Mouse (Mus musculus) lung, postnatal 0 days (tissue): ENCODE results near the gene Skp1a. TPM values are rescaled to one million over a fixed set of nuclear protein-coding genes. Genes with fewer than 3 reads are reported as not detected.

Experiments
- ATAC-seq: fragments of 200-750 bp; cut with Nextera tagmentation; 2 replicates; pipeline ENCODE4 v1.8.0; 2017; ENCODE audit warnings: moderate library complexity
- DNase-seq: peaks from one replicate; pipeline ENCODE4 v3.0.0-alpha.2; 2016; ENCODE audit warnings: low spot score
- H3K27ac ChIP-seq: fragments of 300-500 bp; sonication (generic); 2 replicates; pipeline ENCODE4 v1.5.1; 2014; ENCODE audit warnings: antibody characterized with exemption, mild to moderate bottlenecking, low read length, mixed read lengths
- H3K27me3 ChIP-seq: fragments of 300-500 bp; sonication (generic); replicated peaks from 2 replicates; pipeline ENCODE4 v1.6.1; 2014; ENCODE audit warnings: low read length, mixed read lengths; ENCODE audit not compliant: insufficient read depth
- H3K36me3 ChIP-seq: fragments of 300-500 bp; sonication (generic); 2 replicates; pipeline ENCODE4 v1.6.1; 2014; ENCODE audit warnings: low read length, mixed read lengths; ENCODE audit not compliant: insufficient read depth
- H3K4me1 ChIP-seq: fragments of 300-500 bp; sonication (generic); 2 replicates; pipeline ENCODE4 v1.6.1; 2014; ENCODE audit warnings: antibody characterized with exemption, low read depth, low read length, mixed read lengths; ENCODE audit not compliant: insufficient read depth
- H3K4me2 ChIP-seq: fragments of 300-500 bp; sonication (generic); replicated peaks from 2 replicates; pipeline ENCODE4 v1.6.1; 2014; ENCODE audit warnings: low read depth, mild to moderate bottlenecking, low read length, moderate library complexity, mixed read lengths
- H3K4me3 ChIP-seq: fragments of 300-500 bp; sonication (generic); 2 replicates; pipeline ENCODE4 v1.5.1; 2014; ENCODE audit warnings: low read depth, low read length
- H3K9ac ChIP-seq: fragments of 300-500 bp; sonication (generic); replicated peaks from 2 replicates; pipeline ENCODE4 v1.6.1; 2014; ENCODE audit warnings: low read depth, mild to moderate bottlenecking
- H3K9me3 ChIP-seq: fragments of 300-500 bp; sonication (generic); 2 replicates; pipeline ENCODE4 v1.6.1; 2016; ENCODE audit warnings: low read length, mixed read lengths
- CTCF ChIP-seq: IDR thresholded peaks from 2 replicates; pipeline ENCODE4 v1.5.1; 2016; ENCODE audit warnings: antibody characterized with exemption, mild to moderate bottlenecking
- EP300 ChIP-seq: IDR thresholded peaks from 2 replicates; pipeline ENCODE4 v1.6.1; 2016; ENCODE audit warnings: antibody characterized with exemption, mild to moderate bottlenecking, control low read depth
- WGBS: fragments of 180-500 bp; shearing (Covaris S2); extraction: QIAGEN DNeasy Blood & Tissue Kit; methylation state at CpG from one replicate; pipeline ENCODE4 v1.1.7; 2014; 5-methylcytosine and 5-hydroxymethylcytosine counted together
- polyA plus RNA-seq: library from polyadenylated mRNA; unstranded; fragments of >200 nt; fragmentation: Nextera tagmentation; extraction: Ambion mirVana; gene quantifications from 2 replicates; pipeline ENCODE4 v1.2.1, GENCODE M21; 2015

Gene Skp1a
- polyA plus RNA-seq, 1 experiment from 2014 or later: 552 TPM

DNA sequence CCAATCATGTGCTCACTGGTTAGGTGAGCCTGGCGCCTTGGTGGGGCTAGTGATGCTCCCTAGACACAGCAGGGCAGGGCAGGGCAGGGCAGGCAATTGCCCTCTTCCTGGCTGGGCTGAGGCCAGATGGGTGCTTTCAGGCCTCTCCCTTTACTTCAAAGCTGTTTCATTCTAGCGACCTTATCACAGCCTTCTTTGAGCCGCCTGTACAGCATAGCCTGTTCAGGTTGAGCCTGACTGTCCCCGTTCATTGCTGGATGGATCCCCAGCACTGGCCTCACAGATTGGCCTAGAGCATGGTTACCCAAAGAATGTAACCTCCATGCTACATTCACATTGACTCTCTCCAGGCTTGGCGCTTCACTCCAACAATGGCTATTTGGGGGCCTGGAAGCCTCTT, 1.1 kb upstream of the Skp1a start:
- DNase-seq: no peak
- no peaks in the 10 kb centered on the region for H3K27me3 ChIP-seq
- 0 out of 2 replicates have a peak overlapping the region, but pooled peaks have one; percentile 99 for H3K27ac ChIP-seq
- H3K36me3 ChIP-seq: no peaks in the 10 kb centered on the region
- H3K9me3 ChIP-seq: no peaks in the 10 kb centered on the region
- no peak overlapping the region for H3K4me3 ChIP-seq
- H3K4me1 ChIP-seq: peaks cover 20% of the 10 kb centered on the region; the same call in 1 of the 2 replicates
- ATAC-seq: no peak
- H3K9ac ChIP-seq: no peak overlapping the region
- whole genome bisulfite sequencing: 49% methylated on average over 5 of the region's 5 CpGs
- peak overlapping the region; percentile 76; the same call in 1 of the 2 replicates for H3K4me2 ChIP-seq
- TF ChIP-seq CTCF: no peak

DNA sequence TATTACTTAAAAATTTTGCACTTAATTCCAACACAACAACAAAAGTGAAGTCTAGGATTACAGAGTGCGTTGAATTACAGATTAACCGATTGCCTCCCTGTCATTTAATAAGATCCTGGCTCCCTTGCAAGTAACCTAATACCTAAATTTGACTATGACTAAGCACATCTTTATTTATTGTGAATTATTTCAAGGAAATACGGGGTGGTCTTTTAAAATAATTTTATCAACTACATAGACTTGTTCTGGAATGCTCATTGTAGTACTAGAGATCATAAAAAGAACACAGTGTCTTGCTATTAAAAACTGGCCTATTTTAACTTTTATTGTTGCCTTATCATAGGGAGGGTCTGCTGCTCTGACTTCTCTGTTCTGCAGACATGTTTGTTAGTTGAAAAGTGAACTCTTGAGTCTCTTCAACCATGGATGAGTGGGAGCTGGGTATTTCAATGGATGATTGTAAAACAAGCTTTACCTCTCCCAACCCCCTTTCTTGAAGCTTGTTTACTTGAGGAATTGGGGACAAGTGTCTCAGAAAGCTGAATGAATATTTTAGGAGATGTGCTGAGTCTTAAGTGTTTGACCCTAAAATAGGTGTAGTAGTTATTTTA, 1.4 kb downstream of the Skp1a start:
- TF ChIP-seq CTCF (no peak), EP300 (no peak)
- ATAC-seq: no peak
- DNase-seq: no peak
- H3K4me3 ChIP-seq: peak overlapping the region; percentile 99
- H3K27ac ChIP-seq: no peak overlapping the region
- peak overlapping the region; percentile 100; the same call in 1 of the 2 replicates for H3K9ac ChIP-seq
- no peaks in the 10 kb centered on the region for H3K27me3 ChIP-seq
- WGBS: 15% methylated on average over 3 of the region's 3 CpGs
- H3K4me2 ChIP-seq: peak overlapping the region; percentile 76
- peaks cover 20% of the 10 kb centered on the region; the same call in 1 of the 2 replicates for H3K4me1 ChIP-seq
- H3K9me3 ChIP-seq: no peaks in the 10 kb centered on the region
- 0 out of 2 replicates have a peak, but pooled peaks cover 4% of the 10 kb centered on the region for H3K36me3 ChIP-seq

DNA sequence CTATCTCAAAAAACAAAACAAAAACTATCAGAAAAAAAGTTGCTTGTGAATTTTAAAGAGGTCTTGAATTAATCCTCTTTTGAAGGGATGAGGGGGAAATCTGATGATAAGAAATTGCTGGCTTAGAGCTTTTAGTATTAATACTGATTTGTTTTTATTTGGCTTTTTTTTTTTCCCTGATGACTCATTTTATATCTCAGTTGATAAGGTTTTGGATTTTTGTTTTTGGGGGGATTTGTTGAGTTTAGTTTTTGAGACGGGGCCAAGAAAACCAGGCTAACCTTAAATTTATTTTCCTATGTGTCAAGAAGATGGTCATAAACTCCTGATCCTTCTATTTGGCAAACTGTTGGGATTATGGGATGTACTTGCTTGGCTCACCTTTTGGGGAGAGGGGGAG, 2.1 kb downstream of the Skp1a start:
- Histone ChIP-seq H3K9ac (no peak overlapping the region), H3K4me1 (peaks cover 20% of the 10 kb centered on the region; the same call in 1 of the 2 replicates), H3K27me3 (no peaks in the 10 kb centered on the region), H3K4me3 (no peak overlapping the region), H3K27ac (no peak overlapping the region; the same call in 1 of the 2 replicates), H3K9me3 (no peaks in the 10 kb centered on the region), H3K36me3 (0 out of 2 replicates have a peak, but pooled peaks cover 4% of the 10 kb centered on the region), H3K4me2 (peak overlapping the region; percentile 76)
- ATAC-seq (no peak), DNase-seq (no peak)
- TF ChIP-seq EP300: no peak
- no peak for TF ChIP-seq CTCF
- 70% methylated on average over 1 of the region's 1 CpGs for WGBS

DNA sequence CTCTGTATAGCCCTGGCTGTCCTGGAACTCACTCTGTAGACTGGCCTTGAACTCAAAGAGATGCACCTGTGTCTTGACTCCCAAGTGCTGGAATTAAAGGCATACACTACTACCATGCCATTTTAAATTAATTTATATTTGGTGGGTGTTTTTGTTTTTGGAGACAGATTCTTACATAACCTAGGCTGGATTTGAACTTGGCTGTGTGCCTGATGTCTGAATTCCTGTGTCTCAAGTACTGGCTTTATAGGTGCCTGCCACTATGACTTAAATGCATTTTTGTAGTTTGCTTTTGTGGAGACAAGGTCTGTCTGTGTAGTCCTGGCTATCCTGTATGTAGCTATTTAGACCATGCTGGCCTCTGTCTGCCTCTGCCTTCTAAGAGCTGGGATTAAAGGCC, 2.7 kb downstream of the Skp1a start:
- H3K27me3 ChIP-seq: no peaks in the 10 kb centered on the region
- H3K4me1 ChIP-seq: peaks cover 20% of the 10 kb centered on the region; the same call in 1 of the 2 replicates
- no peaks in the 10 kb centered on the region for H3K9me3 ChIP-seq
- no peak overlapping the region for H3K9ac ChIP-seq
- TF ChIP-seq CTCF: no peak
- TF ChIP-seq EP300: no peak
- no peak overlapping the region for H3K4me3 ChIP-seq
- 0 out of 2 replicates have a peak, but pooled peaks cover 4% of the 10 kb centered on the region for H3K36me3 ChIP-seq
- 0 out of 2 replicates have a peak overlapping the region, but pooled peaks have one; percentile 6 for H3K27ac ChIP-seq
- no peak overlapping the region for H3K4me2 ChIP-seq
- ATAC-seq (no peak), DNase-seq (no peak)

DNA sequence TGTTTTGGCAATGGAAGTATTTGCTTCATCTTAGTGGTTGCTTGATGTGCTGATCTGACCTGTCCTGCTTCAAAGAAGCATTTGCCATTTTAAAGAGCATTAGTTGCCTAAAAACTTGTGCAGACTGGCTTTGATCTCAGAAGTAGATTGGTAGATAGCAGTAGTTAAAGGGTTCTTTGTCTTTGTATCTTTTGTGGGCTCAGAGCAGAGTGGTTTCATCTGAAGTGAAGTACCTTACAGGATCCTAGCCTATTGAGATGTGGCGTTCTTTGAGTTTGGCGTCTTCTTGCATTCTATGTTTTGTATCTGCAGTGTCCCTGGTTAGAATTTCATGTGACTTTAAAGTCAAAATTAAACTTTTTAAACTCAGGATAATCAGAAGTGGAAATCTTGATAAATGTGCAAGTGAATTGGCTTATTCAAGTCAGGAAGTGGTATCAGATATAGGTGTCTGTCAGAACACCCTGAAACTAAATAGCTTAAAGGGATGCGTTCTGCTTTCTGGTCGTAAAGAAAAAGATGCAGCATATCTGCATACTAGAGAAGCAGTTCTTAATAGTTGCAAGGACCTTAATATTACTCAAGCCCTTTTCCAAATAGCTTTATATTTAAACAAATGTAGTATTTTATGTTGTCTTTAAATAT, 9.2 kb downstream of the Skp1a start:
- Histone ChIP-seq H3K36me3 (peaks cover 15% of the 10 kb centered on the region; the same call in 1 of the 2 replicates), H3K4me3 (no peak overlapping the region), H3K9me3 (no peaks in the 10 kb centered on the region), H3K9ac (no peak overlapping the region), H3K4me1 (no peaks in the 10 kb centered on the region), H3K27me3 (no peaks in the 10 kb centered on the region), H3K4me2 (no peak overlapping the region), H3K27ac (no peak overlapping the region)
- no peak for ATAC-seq
- TF ChIP-seq EP300 (no peak), CTCF (no peak)
- no peak for DNase-seq
- 78% methylated on average over 4 of the region's 4 CpGs for WGBS

DNA sequence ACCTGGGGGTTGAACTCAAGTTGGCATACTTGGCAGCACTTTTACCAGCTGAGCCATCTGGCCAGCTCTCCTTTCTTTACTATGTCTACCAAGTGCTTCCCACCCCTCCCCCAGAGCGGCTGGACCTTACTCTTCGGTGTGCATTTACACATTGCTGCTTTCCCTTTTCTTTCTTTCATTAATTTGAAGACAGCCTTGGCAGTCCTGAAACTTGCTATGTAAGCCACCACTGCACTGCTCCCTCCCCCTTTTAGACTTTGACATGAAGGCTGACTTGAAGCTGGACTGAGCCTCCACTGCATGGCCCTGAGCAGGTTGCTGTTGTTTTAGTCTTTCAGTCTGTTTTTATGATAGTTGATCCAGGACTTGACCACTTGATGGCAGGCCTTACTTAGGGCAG, 17.7 kb downstream of the Skp1a start:
- peaks cover 20% of the 10 kb centered on the region for H3K36me3 ChIP-seq
- H3K4me1 ChIP-seq: peaks cover 5% of the 10 kb centered on the region; the same call in 1 of the 2 replicates
- no peak overlapping the region for H3K9ac ChIP-seq
- TF ChIP-seq CTCF: peak; percentile 28; the same call in 1 of the 2 replicates
- TF ChIP-seq EP300: no peak
- ATAC-seq (no peak), DNase-seq (no peak)
- H3K4me3 ChIP-seq: no peak overlapping the region
- WGBS: 93% methylated on average over 2 of the region's 2 CpGs
- H3K9me3 ChIP-seq: no peaks in the 10 kb centered on the region
- H3K4me2 ChIP-seq: no peak overlapping the region
- H3K27me3 ChIP-seq: no peaks in the 10 kb centered on the region
- H3K27ac ChIP-seq: no peak overlapping the region
